Mouse (Mus musculus): ENCODE data around the gene 1700001C19Rik. TPM values are rescaled to one million over a fixed set of nuclear protein-coding genes. Genes with fewer than 3 reads are reported as not detected.

1700001C19Rik gene
- 0.82 TPM in 1 of 2 replicates, not detected in the other for total RNA-seq (2021)
- long read RNA-seq, experiment 1 = 0 reads
- long read RNA-seq, experiment 2, partial matches to known transcripts = 0 of 1 reads
- long read RNA-seq, experiment 2, other reads (novel, unspliced or antisense) = 1 of 1 reads

- DNase-seq = no peak
Measured at GRCm38 (mm10) chr17:47436907-47437547, at the start of gene 1700001C19Rik. Gene 1700001C19Rik, minus strand, starts transcription at chr17:47437376.

DNA sequence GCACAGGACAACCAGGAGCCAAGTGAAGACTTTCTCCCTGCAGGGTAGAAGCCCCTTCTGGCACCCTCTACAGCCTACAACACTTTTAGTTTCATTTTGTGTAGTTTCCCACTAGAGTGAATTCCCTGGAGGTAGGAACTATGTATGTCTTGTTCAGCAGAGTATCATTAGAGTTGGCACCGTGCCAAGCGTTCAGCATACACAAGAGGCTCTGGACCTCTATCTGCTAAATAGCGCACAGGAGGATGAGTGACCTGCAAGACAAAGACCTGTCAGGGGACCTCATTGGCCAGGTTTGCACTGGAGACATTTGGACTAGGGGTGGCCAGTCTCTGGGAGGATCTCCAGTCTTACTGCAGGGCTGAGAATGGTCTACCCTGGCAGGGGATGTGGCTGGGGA, 48.6 kb upstream of the 1700001C19Rik start:
- no peak for DNase-seq

DNA sequence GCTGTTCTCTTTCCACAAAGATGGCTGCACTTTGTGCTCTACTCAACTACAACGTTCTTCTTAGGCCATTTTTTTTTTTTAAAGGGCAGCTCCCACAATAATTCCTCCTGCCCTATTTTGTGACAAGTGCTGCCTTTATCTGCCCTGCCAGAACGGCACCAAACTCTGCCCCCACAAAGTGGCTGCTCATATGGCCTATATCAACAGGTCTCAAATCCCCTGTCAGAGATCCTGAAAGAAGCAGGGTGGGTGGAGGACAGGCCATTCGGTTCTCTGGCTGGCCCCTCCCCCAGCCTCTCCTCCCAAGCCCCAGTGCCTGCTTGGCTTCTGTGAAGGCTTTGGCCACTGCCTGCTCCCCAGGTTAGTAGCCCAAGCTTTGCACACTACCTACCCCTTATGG, 47.8 kb upstream of the 1700001C19Rik start:
- DNase-seq = no peak

DNA sequence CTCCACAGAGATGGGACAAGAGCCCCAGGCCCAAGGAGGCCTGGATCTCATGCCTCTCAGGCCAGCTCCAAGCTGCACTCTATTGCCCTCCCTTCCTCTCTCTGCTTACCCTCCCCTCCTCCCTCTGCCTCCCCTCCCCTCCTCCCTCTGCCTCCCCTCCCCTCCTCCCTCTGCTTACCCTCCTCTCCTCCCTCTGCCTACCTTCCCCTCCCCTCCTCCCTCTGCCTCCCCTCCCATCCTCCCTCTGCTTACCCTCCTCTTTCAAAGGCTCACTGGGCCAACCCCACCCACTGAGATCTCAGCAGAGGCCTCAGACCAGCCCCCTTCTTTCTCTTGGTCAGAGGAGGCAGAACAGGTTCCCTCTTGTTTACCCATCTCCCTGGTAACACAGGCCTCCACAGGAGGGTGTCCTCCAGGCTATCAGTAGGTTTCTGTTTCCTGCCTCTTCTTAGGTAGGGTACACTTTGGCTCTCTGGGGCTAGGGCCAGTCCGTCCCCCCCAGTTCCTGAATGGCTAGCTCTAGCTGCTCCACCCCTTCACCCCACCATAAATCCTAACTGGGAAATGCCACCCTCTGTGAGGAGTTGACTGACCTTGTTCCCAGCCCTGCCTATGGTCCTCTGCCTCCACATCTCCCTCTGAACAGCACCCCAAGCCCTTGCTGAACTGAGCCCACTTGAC, 47.2 kb upstream of the 1700001C19Rik start:
- DNase-seq = peak; percentile 41

- peak; percentile 87 for DNase-seq
Measured at GRCm38 (mm10) chr17:47482401-47482800, 45.2 kb upstream of the 1700001C19Rik start.

- no peak for DNase-seq
Measured at GRCm38 (mm10) chr17:47479887-47480286, 42.7 kb upstream of the 1700001C19Rik start.

DNA sequence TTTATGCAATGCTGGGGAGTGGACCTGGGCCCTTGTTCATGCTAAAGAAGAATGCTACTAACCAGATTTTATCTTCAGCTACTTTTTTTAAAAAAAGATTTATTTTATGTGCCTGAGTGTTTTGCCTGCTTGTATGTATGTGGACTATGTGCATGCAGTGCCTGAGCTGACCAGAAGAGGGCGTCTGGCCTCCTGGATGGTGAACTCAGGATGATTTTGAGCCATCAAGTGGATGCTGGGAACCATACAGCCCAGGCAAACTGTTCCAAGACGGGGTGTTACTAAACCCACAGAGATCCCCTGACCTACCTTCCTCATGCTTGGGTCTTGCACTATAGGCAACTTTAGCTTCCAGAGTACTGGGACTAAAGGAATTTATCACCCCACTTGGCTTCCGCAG, 38.5 kb upstream of the 1700001C19Rik start:
- peak; percentile 34 for DNase-seq

- DNase-seq = no peak
Measured at GRCm38 (mm10) chr17:47475181-47475580, 38.0 kb upstream of the 1700001C19Rik start.

DNA sequence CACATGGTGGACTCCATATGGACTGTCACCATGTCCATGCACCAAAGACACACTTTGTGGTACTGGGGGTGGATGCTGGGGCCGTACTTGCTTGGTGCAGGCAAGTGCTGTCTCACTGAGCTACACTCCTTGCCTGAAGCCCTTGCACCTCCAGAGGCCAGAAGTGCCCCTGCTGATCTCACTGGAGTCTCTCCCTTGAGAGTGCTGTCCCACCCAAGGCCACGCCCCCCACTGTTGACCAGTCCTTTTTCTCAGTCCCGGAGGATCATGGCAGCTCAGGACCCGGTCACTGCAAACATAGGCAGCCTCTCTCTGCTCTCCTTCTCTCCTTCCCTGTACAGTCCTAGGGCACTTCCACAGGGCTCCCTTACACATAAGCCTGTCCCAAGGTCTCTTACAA, 37.1 kb upstream of the 1700001C19Rik start:
- no peak for DNase-seq

DNA sequence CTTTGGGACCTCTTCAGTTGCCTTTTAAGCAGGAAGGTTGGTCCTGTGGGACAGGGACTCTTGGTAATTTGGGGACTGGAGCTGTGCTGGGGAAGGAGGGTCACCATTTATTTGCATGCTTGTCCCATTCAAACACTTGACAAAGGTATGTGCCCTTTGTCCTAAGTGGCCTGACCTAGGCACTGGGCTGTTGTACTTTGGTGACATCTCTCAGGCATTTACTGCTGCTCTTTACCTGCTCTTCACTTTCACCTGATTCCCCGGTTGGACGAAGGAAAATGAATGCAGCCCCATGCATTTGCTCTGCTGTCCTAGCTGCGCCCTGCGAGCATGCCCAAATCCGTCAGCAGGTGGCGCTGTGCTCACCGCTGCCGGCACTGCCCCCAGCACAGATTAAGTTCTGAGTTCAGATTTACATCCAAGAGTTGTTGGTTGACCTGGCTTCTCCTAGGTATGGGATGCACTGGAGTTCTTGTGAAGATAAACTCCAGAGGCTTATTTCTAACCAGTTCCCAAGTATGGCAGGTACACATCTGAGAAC, 36.3 kb upstream of the 1700001C19Rik start:
- peak; percentile 76 for DNase-seq

- DNase-seq = no peak
Measured at GRCm38 (mm10) chr17:47472435-47473350, 35.5 kb upstream of the 1700001C19Rik start.

- DNase-seq = no peak
Measured at GRCm38 (mm10) chr17:47470686-47471085, 33.5 kb upstream of the 1700001C19Rik start.

GRCm38 (mm10) chr17:47470121-47470520, 32.9 kb upstream of the 1700001C19Rik start:
- DNase-seq = no peak

- DNase-seq = no peak
Measured at GRCm38 (mm10) chr17:47469642-47470041, 32.5 kb upstream of the 1700001C19Rik start.

- peak; percentile 34 for DNase-seq
Measured at GRCm38 (mm10) chr17:47468466-47468865, 31.3 kb upstream of the 1700001C19Rik start.

- no peak for DNase-seq
Measured at GRCm38 (mm10) chr17:47468063-47468462, 30.9 kb upstream of the 1700001C19Rik start.

DNA sequence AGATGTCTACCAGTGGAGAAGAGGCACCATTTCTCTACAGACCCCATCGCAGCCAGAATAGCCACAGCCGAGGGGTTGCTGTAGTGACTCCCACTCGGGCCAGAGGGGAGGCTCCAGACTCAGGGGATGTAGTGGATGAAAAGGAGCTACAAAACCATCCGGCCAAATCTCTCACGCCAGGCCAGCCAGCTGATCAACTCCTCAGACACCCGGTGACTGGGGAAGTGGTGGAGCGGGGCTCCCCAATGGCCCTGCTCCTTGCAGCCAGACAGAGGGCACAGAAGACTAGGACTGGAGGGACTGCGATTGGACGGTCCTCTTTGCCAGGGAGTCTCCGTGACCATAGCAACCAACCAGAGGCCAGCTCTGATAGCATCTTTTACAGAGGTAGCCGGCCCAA, 30.5 kb upstream of the 1700001C19Rik start:
- DNase-seq = no peak

DNA sequence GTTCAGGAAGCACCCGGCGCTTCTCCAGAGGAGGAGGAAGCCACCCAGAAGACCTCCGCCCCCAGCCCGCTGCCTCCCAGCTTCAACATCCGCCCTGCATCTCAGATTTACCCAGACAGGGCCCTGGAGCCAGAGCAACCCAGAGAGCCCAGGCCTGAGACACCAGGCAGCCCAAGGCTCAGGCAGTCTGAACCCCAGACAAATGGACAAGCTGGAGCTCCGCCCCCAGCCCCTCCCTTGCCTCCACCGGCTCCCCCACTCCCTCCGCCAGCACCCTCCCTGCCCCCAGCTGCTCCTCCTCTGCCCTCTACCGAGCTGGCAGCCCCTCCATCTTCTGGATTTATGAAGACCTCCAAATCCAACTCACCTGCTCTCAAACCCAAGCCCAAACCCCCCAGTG, 29.1 kb upstream of the 1700001C19Rik start:
- DNase-seq = no peak

DNA sequence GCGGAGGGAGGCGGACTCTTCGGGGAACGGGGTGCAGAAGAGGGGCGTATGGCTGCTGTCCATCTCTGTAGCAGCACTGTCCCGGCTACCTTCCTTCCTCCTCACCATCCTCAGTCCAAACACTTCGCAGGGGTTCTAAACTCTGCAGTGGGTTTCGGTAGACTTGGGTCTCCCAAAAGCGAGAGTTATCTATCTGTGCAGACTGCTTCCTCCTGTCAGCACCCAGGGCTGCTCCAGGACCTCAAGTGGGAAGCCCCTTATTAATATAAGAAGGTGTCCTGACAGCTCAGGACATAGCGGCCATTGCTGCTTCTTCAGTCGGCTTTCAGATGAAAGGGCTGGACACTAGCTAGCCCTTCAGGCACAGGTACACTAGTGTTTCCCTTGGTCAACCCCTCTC, 27.8 kb upstream of the 1700001C19Rik start:
- DNase-seq = no peak

DNA sequence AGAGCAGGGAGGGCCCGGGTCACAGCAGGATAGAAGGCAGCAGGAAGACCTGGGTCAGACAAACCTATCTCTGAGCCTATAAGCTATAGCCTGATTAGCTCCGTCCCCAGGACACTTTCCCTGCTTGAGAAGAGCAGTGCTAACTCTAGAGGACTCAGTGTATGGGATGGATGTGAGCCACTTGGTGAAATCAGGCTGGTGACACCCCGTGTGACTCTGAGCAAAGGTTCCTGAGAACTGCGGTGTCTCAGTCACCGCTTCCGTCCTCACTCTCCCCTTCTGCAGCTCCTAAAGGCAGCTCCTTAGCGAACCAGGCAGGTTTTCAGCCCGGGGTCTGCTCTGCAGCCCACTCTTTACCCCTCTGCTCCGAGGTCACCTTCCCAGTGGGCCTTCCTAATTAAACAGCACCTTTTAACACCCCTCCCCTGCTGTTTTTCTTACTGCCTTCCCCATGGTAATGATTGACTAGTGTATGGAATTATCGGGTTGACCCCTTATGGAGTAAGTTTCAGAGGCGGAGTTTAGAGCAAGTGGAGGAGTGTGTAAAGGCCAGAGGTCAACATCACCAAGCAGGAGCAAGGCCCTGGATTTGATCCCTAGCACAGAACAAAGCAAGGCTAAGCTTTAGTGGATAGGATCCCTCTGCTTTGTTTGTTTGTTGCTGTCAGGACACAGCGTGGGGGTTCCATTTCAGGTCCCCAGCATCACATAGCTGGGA, 27.2 kb upstream of the 1700001C19Rik start:
- no peak for DNase-seq

- no peak for DNase-seq
Measured at GRCm38 (mm10) chr17:47462728-47463388, 25.7 kb upstream of the 1700001C19Rik start.
